Comparison of ENCODE assay signal across 14 mouse cellular contexts in the genomic region with DNA sequence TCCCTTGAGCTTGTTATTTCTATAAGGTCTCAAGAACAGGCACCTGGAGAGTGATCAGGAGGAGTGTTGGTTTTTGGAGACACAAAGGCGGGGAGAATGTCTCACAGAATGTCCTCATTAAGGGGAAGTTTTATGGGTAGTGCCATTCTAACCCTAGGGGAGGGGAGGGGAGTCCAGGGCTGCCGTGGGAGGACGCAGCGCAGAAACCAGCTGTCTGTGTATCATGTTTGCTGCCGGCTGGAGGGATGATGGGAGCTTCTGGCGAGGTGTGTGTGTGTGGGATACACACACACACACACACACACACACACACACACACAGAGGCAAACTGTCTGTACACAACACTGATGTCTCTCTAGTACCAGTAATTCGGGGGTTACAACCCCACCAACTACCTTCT. TPM values are rescaled to one million over a fixed set of nuclear protein-coding genes. Genes with fewer than 3 reads are reported as not detected.
A peak's percentile ranks its signal among the peaks of the same experiment; 100 is the strongest.
DNase-seq lines count a peak whose midpoint lies in the region; ATAC-seq and TF ChIP-seq lines count a peak whose summit lies in the region.
"Had no signal": no experiment of that assay in that cellular context is flagged by ENCODE, and none has a peak within 500 bp of the region (broad histone marks: within the 10 kb centered on the region; RNA-seq: fewer than 3 reads in every experiment).

No protein-coding gene starts in this region.

- TF ChIP-seq POLR2A in kidney, adult 2 months (IDR thresholded peaks at IDR 0.05; ENCODE audit: low read depth, low read length) = no peak
- TF ChIP-seq POLR2A in limb, embryonic 14.5 days (IDR thresholded peaks at IDR 0.05; ENCODE audit: borderline replicate concordance, extremely low read depth, insufficient read depth, insufficient read length) = no peak

- H3K36me3 ChIP-seq in kidney, embryonic 14.5 days (ENCODE audit: control insufficient read depth, insufficient read depth, low read length) = no peaks in the 10 kb centered on the region
- H3K36me3 ChIP-seq in kidney, adult 2 months (ENCODE audit: control insufficient read depth, insufficient read depth, low read length) = no peaks in the 10 kb centered on the region
- no peaks in the 10 kb centered on the region for H3K36me3 ChIP-seq in neural tube, embryonic 11.5 days (ENCODE audit: control insufficient read depth, insufficient read depth, low read length)
- H3K36me3 ChIP-seq in neural tube, embryonic 15.5 days = no peaks in the 10 kb centered on the region
- peaks cover 17% of the 10 kb centered on the region; the same call in 1 of the 2 replicates for H3K36me3 ChIP-seq in limb, embryonic 14.5 days (ENCODE audit: control insufficient read depth, insufficient read depth, low read length)
- no peaks in the 10 kb centered on the region for H3K36me3 ChIP-seq in midbrain, embryonic 14.5 days (ENCODE audit: control insufficient read depth, insufficient read depth, low read length)
- H3K36me3 ChIP-seq: liver, embryonic 12.5 days had no signal

- peaks cover 25% of the 10 kb centered on the region for H3K4me1 ChIP-seq in kidney, embryonic 14.5 days (ENCODE audit: control insufficient read depth, insufficient read depth, low read length)
- H3K4me1 ChIP-seq in kidney, adult 2 months (ENCODE audit: control insufficient read depth, insufficient read depth, low read length) = no peaks in the 10 kb centered on the region
- peaks cover 13% of the 10 kb centered on the region for H3K4me1 ChIP-seq in neural tube, embryonic 11.5 days (ENCODE audit: control insufficient read depth, insufficient read depth, low read length)
- H3K4me1 ChIP-seq in neural tube, embryonic 15.5 days = peaks cover 22% of the 10 kb centered on the region
- H3K4me1 ChIP-seq in limb, embryonic 14.5 days (ENCODE audit: control insufficient read depth, insufficient read depth, low read length) = peaks cover 7% of the 10 kb centered on the region
- peaks cover 9% of the 10 kb centered on the region for H3K4me1 ChIP-seq in midbrain, embryonic 14.5 days (ENCODE audit: control insufficient read depth, insufficient read depth, low read length)
- H3K4me1 ChIP-seq: liver, embryonic 12.5 days had no signal

- no peak for DNase-seq in kidney, adult 2 months
- DNase-seq in neural tube, embryonic 11.5 days (ENCODE audit: low spot score) = no peak
- peak; percentile 32 for DNase-seq in embryo, embryonic 11 days
- no peak for DNase-seq in limb, embryonic 14.5 days (ENCODE audit: low spot score)
- DNase-seq in midbrain, embryonic 14.5 days = no peak
- DNase-seq: adrenal gland, adult 8-10 months; cerebellum, adult 2 months; heart, postnatal 36 days; kidney, postnatal 10 days had no signal

- WGBS in kidney, embryonic 14.5 days = 15% methylated on average over 7 of the region's 7 CpGs
- WGBS in kidney, adult 2 months = 41% methylated on average over 7 of the region's 7 CpGs
- 19% methylated on average over 7 of the region's 7 CpGs for WGBS in neural tube, embryonic 11.5 days
- WGBS in neural tube, embryonic 15.5 days = 8% methylated on average over 7 of the region's 7 CpGs
- WGBS in limb, embryonic 14.5 days = 15% methylated on average over 7 of the region's 7 CpGs
- 60% methylated on average over 7 of the region's 7 CpGs for WGBS in midbrain, embryonic 14.5 days

- peak overlapping the region; percentile 62; the same call in 1 of the 2 replicates for H3K27ac ChIP-seq in kidney, embryonic 14.5 days (ENCODE audit: low read depth, low read length)
- no peak overlapping the region for H3K27ac ChIP-seq in kidney, adult 2 months (ENCODE audit: insufficient read depth, low read depth, low read length)
- 0 out of 2 replicates have a peak overlapping the region, but pooled peaks have one; percentile 62 for H3K27ac ChIP-seq in neural tube, embryonic 11.5 days (ENCODE audit: low read depth, low read length)
- H3K27ac ChIP-seq in neural tube, embryonic 15.5 days (replicated peaks) = no peak overlapping the region
- no peak overlapping the region for H3K27ac ChIP-seq in limb, embryonic 14.5 days (replicated peaks; ENCODE audit: low read depth, low read length)
- H3K27ac ChIP-seq in midbrain, embryonic 14.5 days (replicated peaks; ENCODE audit: low read depth, low read length) = no peak overlapping the region
- H3K27ac ChIP-seq: liver, embryonic 12.5 days had no signal

- H3K9me3 ChIP-seq in kidney, embryonic 14.5 days (ENCODE audit: control insufficient read depth, low read length) = no peaks in the 10 kb centered on the region
- H3K9me3 ChIP-seq in neural tube, embryonic 11.5 days (ENCODE audit: control insufficient read depth, low read length) = no peaks in the 10 kb centered on the region
- H3K9me3 ChIP-seq in neural tube, embryonic 15.5 days (replicated peaks) = no peaks in the 10 kb centered on the region
- no peaks in the 10 kb centered on the region for H3K9me3 ChIP-seq in limb, embryonic 14.5 days (ENCODE audit: control insufficient read depth, low read length)
- no peaks in the 10 kb centered on the region for H3K9me3 ChIP-seq in midbrain, embryonic 14.5 days (ENCODE audit: control insufficient read depth, low read length)
- H3K9me3 ChIP-seq: heart, embryonic 12.5 days; liver, embryonic 12.5 days had no signal

- peak; percentile 63 for ATAC-seq in kidney, embryonic 14.5 days (ENCODE audit: low FRiP score, low TSS enrichment)
- peak; percentile 23; the same call in 1 of the 2 replicates for ATAC-seq in neural tube, embryonic 11.5 days (ENCODE audit: insufficient read depth, low FRiP score, low TSS enrichment)
- no peak for ATAC-seq in neural tube, embryonic 15.5 days (ENCODE audit: low FRiP score)
- 0 out of 2 replicates have a peak, but pooled peaks have one; percentile 32 for ATAC-seq in limb, embryonic 14.5 days (ENCODE audit: low FRiP score, low read depth)
- no peak for ATAC-seq in midbrain, embryonic 14.5 days (ENCODE audit: low FRiP score, low TSS enrichment)
- ATAC-seq: CD4-positive, CD25-positive, alpha-beta regulatory T cell, adult 4 months; liver, embryonic 12.5 days had no signal

- H3K4me3 ChIP-seq in kidney, embryonic 14.5 days (ENCODE audit: low read length) = no peak overlapping the region
- no peak overlapping the region for H3K4me3 ChIP-seq in kidney, adult 2 months (ENCODE audit: insufficient read depth, low read depth, low read length)
- no peak overlapping the region for H3K4me3 ChIP-seq in neural tube, embryonic 11.5 days (ENCODE audit: low read depth, low read length)
- H3K4me3 ChIP-seq in neural tube, embryonic 15.5 days (replicated peaks) = no peak overlapping the region
- H3K4me3 ChIP-seq in limb, embryonic 14.5 days (replicated peaks; ENCODE audit: low read length) = no peak overlapping the region
- H3K4me3 ChIP-seq in midbrain, embryonic 14.5 days (replicated peaks; ENCODE audit: low read depth, low read length) = no peak overlapping the region
- H3K4me3 ChIP-seq: heart, embryonic 12.5 days; liver, embryonic 12.5 days had no signal

- no peak overlapping the region for H3K9ac ChIP-seq in kidney, embryonic 14.5 days (ENCODE audit: low read depth, low read length)
- H3K9ac ChIP-seq in neural tube, embryonic 11.5 days (ENCODE audit: low read length) = no peak overlapping the region
- no peak overlapping the region for H3K9ac ChIP-seq in neural tube, embryonic 15.5 days (replicated peaks)
- H3K9ac ChIP-seq in limb, embryonic 14.5 days (ENCODE audit: low read depth, low read length, severe bottlenecking) = no peak overlapping the region
- no peak overlapping the region for H3K9ac ChIP-seq in midbrain, embryonic 14.5 days (replicated peaks; ENCODE audit: low read length)
- H3K9ac ChIP-seq: heart, embryonic 12.5 days; liver, embryonic 12.5 days had no signal

- TF ChIP-seq CTCF in kidney, adult 2 months (conservative IDR thresholded peaks at IDR 0.05; ENCODE audit: insufficient read depth, insufficient read length, low read depth, low read length) = no peak

- no peaks in the 10 kb centered on the region for H3K27me3 ChIP-seq in kidney, embryonic 14.5 days (ENCODE audit: control insufficient read depth, insufficient read depth, low read length)
- no peaks in the 10 kb centered on the region for H3K27me3 ChIP-seq in kidney, adult 2 months (replicated peaks; ENCODE audit: control insufficient read depth, insufficient read depth, low read length)
- no peaks in the 10 kb centered on the region for H3K27me3 ChIP-seq in neural tube, embryonic 11.5 days (ENCODE audit: control insufficient read depth, insufficient read depth, low read length)
- 0 out of 2 replicates have a peak, but pooled peaks cover 4% of the 10 kb centered on the region for H3K27me3 ChIP-seq in neural tube, embryonic 15.5 days (replicated peaks)
- H3K27me3 ChIP-seq in limb, embryonic 14.5 days (ENCODE audit: control insufficient read depth, insufficient read depth, low read length) = no peaks in the 10 kb centered on the region
- no peaks in the 10 kb centered on the region for H3K27me3 ChIP-seq in midbrain, embryonic 14.5 days (ENCODE audit: control insufficient read depth, insufficient read depth, low read length)

- H3K4me2 ChIP-seq in kidney, embryonic 14.5 days (replicated peaks; ENCODE audit: low read depth, low read length) = peak overlapping the region; percentile 8; the same call in 1 of the 2 replicates
- no peak overlapping the region for H3K4me2 ChIP-seq in neural tube, embryonic 11.5 days (ENCODE audit: low read depth)
- no peak overlapping the region for H3K4me2 ChIP-seq in neural tube, embryonic 15.5 days
- no peak overlapping the region for H3K4me2 ChIP-seq in limb, embryonic 14.5 days (replicated peaks; ENCODE audit: low read depth, low read length, severe bottlenecking)
- H3K4me2 ChIP-seq in midbrain, embryonic 14.5 days (ENCODE audit: low read length) = no peak overlapping the region
- H3K4me2 ChIP-seq: heart, embryonic 12.5 days; liver, embryonic 12.5 days had no signal

RNA-seq across cellular contexts. Expression of gene Slc2a10, which starts 8.8 kb away (rescaled TPM):
- polyA plus RNA-seq in kidney, embryonic 14.5 days (2014; fragmentation: Nextera tagmentation; extraction: Ambion mirVana) = 3.0 and 6.9 TPM in 2 replicates
- 1.5 and 1.7 TPM in 2 replicates for polyA plus RNA-seq in kidney, adult 2 months (2012; rRNA removed)
- 3.0 and 3.6 TPM in 2 replicates for polyA plus RNA-seq in neural tube, embryonic 11.5 days (2014; fragmentation: Nextera tagmentation; extraction: Ambion mirVana)
- 2.3 and 2.6 TPM in 2 replicates for polyA plus RNA-seq in neural tube, embryonic 15.5 days (2015; fragmentation: Nextera tagmentation; extraction: Ambion mirVana)
- polyA plus RNA-seq in limb, embryonic 14.5 days (2012; rRNA removed) = 12.3 and 16.8 TPM in 2 replicates
- 8.5 and 11.0 TPM in 2 replicates for polyA plus RNA-seq in limb, embryonic 14.5 days (2014; fragmentation: Nextera tagmentation; extraction: Ambion mirVana)
- polyA plus RNA-seq in midbrain, embryonic 14.5 days (2014; fragmentation: Nextera tagmentation; extraction: Ambion mirVana) = 0.94 and 1.8 TPM in 2 replicates
- polyA plus RNA-seq: CD4-positive, CD25-positive, alpha-beta regulatory T cell, adult 4 months had no signal

RNA-seq across cellular contexts. Expression of gene Trp53rka, which starts 19.3 kb away (rescaled TPM):
- polyA plus RNA-seq in kidney, embryonic 14.5 days (2014; fragmentation: Nextera tagmentation; extraction: Ambion mirVana) = 27.0 and 42.5 TPM in 2 replicates
- 15.5 and 16.3 TPM in 2 replicates for polyA plus RNA-seq in kidney, adult 2 months (2012; rRNA removed)
- polyA plus RNA-seq in neural tube, embryonic 11.5 days (2014; fragmentation: Nextera tagmentation; extraction: Ambion mirVana) = 48.4 and 52.9 TPM in 2 replicates
- polyA plus RNA-seq in neural tube, embryonic 15.5 days (2015; fragmentation: Nextera tagmentation; extraction: Ambion mirVana) = 34.0 and 35.5 TPM in 2 replicates
- 36.3 and 37.9 TPM in 2 replicates for polyA plus RNA-seq in limb, embryonic 14.5 days (2012; rRNA removed)
- polyA plus RNA-seq in limb, embryonic 14.5 days (2014; fragmentation: Nextera tagmentation; extraction: Ambion mirVana) = 39.4 and 44.4 TPM in 2 replicates
- 42.8 and 44.9 TPM in 2 replicates for polyA plus RNA-seq in midbrain, embryonic 14.5 days (2014; fragmentation: Nextera tagmentation; extraction: Ambion mirVana)

RNA-seq across cellular contexts. Expression of gene Slc13a3, which starts 39.4 kb away (rescaled TPM):
- polyA plus RNA-seq in kidney, embryonic 14.5 days (2014; fragmentation: Nextera tagmentation; extraction: Ambion mirVana) = 0.24 and 0.42 TPM in 2 replicates
- polyA plus RNA-seq in kidney, adult 2 months (2012; rRNA removed) = 584 and 709 TPM in 2 replicates
- polyA plus RNA-seq in neural tube, embryonic 11.5 days (2014; fragmentation: Nextera tagmentation; extraction: Ambion mirVana) = 0.23 and 0.24 TPM in 2 replicates
- polyA plus RNA-seq in neural tube, embryonic 15.5 days (2015; fragmentation: Nextera tagmentation; extraction: Ambion mirVana) = 2.8 and 3.5 TPM in 2 replicates
- polyA plus RNA-seq in limb, embryonic 14.5 days (2012; rRNA removed) = 0.23 and 0.31 TPM in 2 replicates
- 0.26 and 0.47 TPM in 2 replicates for polyA plus RNA-seq in limb, embryonic 14.5 days (2014; fragmentation: Nextera tagmentation; extraction: Ambion mirVana)
- 3.9 and 5.5 TPM in 2 replicates for polyA plus RNA-seq in midbrain, embryonic 14.5 days (2014; fragmentation: Nextera tagmentation; extraction: Ambion mirVana)

Comparison
In these comparisons a context has a peak if more than half of its experiments do, and no peak if none do; other contexts are left out.
1. ATAC-seq: peak in kidney, embryonic 14.5 days (single experiment), neural tube, embryonic 11.5 days (single experiment) and limb, embryonic 14.5 days (single experiment); none in neural tube, embryonic 15.5 days (single experiment) and midbrain, embryonic 14.5 days (single experiment).
2. H3K27ac ChIP-seq: peak in kidney, embryonic 14.5 days (single experiment) and neural tube, embryonic 11.5 days (single experiment); none in kidney, adult 2 months (single experiment), neural tube, embryonic 15.5 days (single experiment), limb, embryonic 14.5 days (single experiment) and midbrain, embryonic 14.5 days (single experiment).
3. RNA of gene Slc13a3, which starts 39.4 kb away (polyA plus RNA-seq): 584 to 709 TPM in kidney, adult 2 months; 3.9 to 5.5 TPM in midbrain, embryonic 14.5 days, 2.8 to 3.5 TPM in neural tube, embryonic 15.5 days, 0.23 to 0.47 TPM in limb, embryonic 14.5 days, 0.24 to 0.42 TPM in kidney, embryonic 14.5 days and 0.23 to 0.24 TPM in neural tube, embryonic 11.5 days; every median in the first group is over 10 times any median in the second.